Mouse (Mus musculus) forebrain, embryonic 16.5 days (tissue): ENCODE measurements around the gene Tlr2. TPM values are rescaled to one million over a fixed set of nuclear protein-coding genes. Genes with fewer than 3 reads are reported as not detected.

ENCODE experiments used
- ATAC-seq: fragments of 200-750 bp; cut with Nextera tagmentation; 2 replicates; pipeline ENCODE4 v1.8.0; 2017; ENCODE audit warnings: mild to moderate bottlenecking, moderate library complexity
- H3K27ac ChIP-seq: fragments of 300-500 bp; sonication (generic); 2 replicates; pipeline ENCODE4 v1.5.1; 2014; ENCODE audit warnings: low read length, control low read depth
- H3K27me3 ChIP-seq: fragments of 300-500 bp; sonication (generic); replicated peaks from 2 replicates; pipeline ENCODE4 v1.6.1; 2014; ENCODE audit warnings: low read length; ENCODE audit not compliant: control insufficient read depth, insufficient read depth
- H3K36me3 ChIP-seq: fragments of 300-500 bp; sonication (generic); 2 replicates; pipeline ENCODE4 v1.6.1; 2014; ENCODE audit not compliant: control insufficient read depth, insufficient read depth
- H3K4me1 ChIP-seq: fragments of 300-500 bp; sonication (generic); replicated peaks from 2 replicates; pipeline ENCODE4 v1.6.1; 2014; ENCODE audit warnings: low read length; ENCODE audit not compliant: control insufficient read depth, insufficient read depth
- H3K4me2 ChIP-seq: fragments of 300-500 bp; sonication (generic); 2 replicates; pipeline ENCODE4 v1.6.1; 2014; ENCODE audit warnings: mild to moderate bottlenecking, low read length, control low read depth
- H3K4me3 ChIP-seq: fragments of 300-500 bp; sonication (generic); replicated peaks from 2 replicates; pipeline ENCODE4 v1.5.1; 2014; ENCODE audit warnings: mild to moderate bottlenecking, low read length, control low read depth
- H3K9ac ChIP-seq: fragments of 300-500 bp; sonication (generic); replicated peaks from 2 replicates; pipeline ENCODE4 v1.6.1; 2014; ENCODE audit warnings: low read depth, low read length, control low read depth
- H3K9me3 ChIP-seq: fragments of 300-500 bp; sonication (generic); 2 replicates; pipeline ENCODE4 v1.6.1; 2016; ENCODE audit warnings: low read length; ENCODE audit not compliant: control insufficient read depth
- WGBS: fragments of 180-500 bp; shearing (Covaris S2); extraction: QIAGEN DNeasy Blood & Tissue Kit; methylation state at CpG from one replicate; pipeline ENCODE4 v1.1.7; 2014; 5-methylcytosine and 5-hydroxymethylcytosine counted together
- polyA plus RNA-seq: library from polyadenylated mRNA; unstranded; fragments of >200 nt; fragmentation: Nextera tagmentation; extraction: Ambion mirVana; gene quantifications from 2 replicates; pipeline ENCODE4 v1.2.1, GENCODE M21; 2015

The Tlr2 gene
- polyA plus RNA-seq, 1 experiment from 2014 or later: 0.84 TPM

DNA sequence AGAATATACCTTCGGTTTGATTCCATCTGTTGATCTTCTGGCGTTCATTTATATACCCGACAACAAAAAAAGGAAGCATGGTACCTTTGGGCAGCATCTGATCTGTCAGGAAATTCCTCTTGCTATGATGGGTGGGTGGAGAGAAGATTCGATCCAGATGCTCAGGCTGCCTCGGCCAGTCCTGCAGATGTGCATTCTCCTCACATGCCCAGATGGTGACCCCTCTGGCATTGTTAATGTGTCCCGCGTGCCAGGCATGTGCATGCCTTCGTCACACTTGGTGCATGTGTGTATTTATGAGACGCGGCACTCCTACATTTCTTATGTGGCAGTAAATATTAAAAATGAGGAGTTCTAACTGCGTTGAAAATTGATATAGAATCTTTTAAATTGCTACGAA lies 33.1 kb downstream of the Tlr2 start:
- 86% methylated on average over 12 of the region's 12 CpGs for WGBS
- no peaks in the 10 kb centered on the region for H3K36me3 ChIP-seq
- no peak for ATAC-seq
- H3K4me2 ChIP-seq: no peak overlapping the region
- no peaks in the 10 kb centered on the region for H3K9me3 ChIP-seq
- H3K4me3 ChIP-seq: no peak overlapping the region
- H3K9ac ChIP-seq: no peak overlapping the region
- no peaks in the 10 kb centered on the region for H3K4me1 ChIP-seq
- H3K27ac ChIP-seq: no peak overlapping the region
- no peaks in the 10 kb centered on the region for H3K27me3 ChIP-seq

- H3K9me3 ChIP-seq: no peaks in the 10 kb centered on the region
- H3K4me3 ChIP-seq: no peak overlapping the region
- no peaks in the 10 kb centered on the region for H3K27me3 ChIP-seq
- H3K4me1 ChIP-seq: no peaks in the 10 kb centered on the region
- ATAC-seq: no peak
- H3K36me3 ChIP-seq: no peaks in the 10 kb centered on the region
- WGBS: 95% methylated on average over 4 of the region's 4 CpGs
- no peak overlapping the region for H3K4me2 ChIP-seq
- H3K27ac ChIP-seq: no peak overlapping the region
- no peak overlapping the region for H3K9ac ChIP-seq
Measured at GRCm38 (mm10) chr3:83801649-83802155, 39.9 kb downstream of the Tlr2 start.

GRCm38 (mm10) chr3:83799486-83799885 lies 42.1 kb downstream of the Tlr2 start:
- Histone ChIP-seq H3K4me2 (no peak overlapping the region), H3K27me3 (no peaks in the 10 kb centered on the region), H3K9me3 (no peaks in the 10 kb centered on the region), H3K4me3 (no peak overlapping the region), H3K27ac (no peak overlapping the region), H3K9ac (no peak overlapping the region), H3K36me3 (no peaks in the 10 kb centered on the region), H3K4me1 (no peaks in the 10 kb centered on the region)
- WGBS: 96% methylated on average over 7 of the region's 7 CpGs
- ATAC-seq: no peak

GRCm38 (mm10) chr3:83797828-83798227 lies 43.7 kb downstream of the Tlr2 start:
- Histone ChIP-seq H3K36me3 (no peaks in the 10 kb centered on the region), H3K4me2 (no peak overlapping the region), H3K27ac (no peak overlapping the region), H3K9ac (no peak overlapping the region), H3K4me3 (no peak overlapping the region), H3K4me1 (no peaks in the 10 kb centered on the region), H3K27me3 (no peaks in the 10 kb centered on the region), H3K9me3 (no peaks in the 10 kb centered on the region)
- 7% methylated on average over 10 of the region's 10 CpGs for WGBS
- peak; percentile 79 for ATAC-seq

- Histone ChIP-seq H3K9ac (no peak overlapping the region), H3K27ac (no peak overlapping the region), H3K4me1 (no peaks in the 10 kb centered on the region), H3K36me3 (no peaks in the 10 kb centered on the region), H3K4me3 (no peak overlapping the region), H3K27me3 (no peaks in the 10 kb centered on the region), H3K4me2 (no peak overlapping the region), H3K9me3 (no peaks in the 10 kb centered on the region)
- WGBS: 75% methylated on average over 6 of the region's 6 CpGs
- ATAC-seq: no peak
Measured at GRCm38 (mm10) chr3:83797098-83797497, 44.5 kb downstream of the Tlr2 start.

DNA sequence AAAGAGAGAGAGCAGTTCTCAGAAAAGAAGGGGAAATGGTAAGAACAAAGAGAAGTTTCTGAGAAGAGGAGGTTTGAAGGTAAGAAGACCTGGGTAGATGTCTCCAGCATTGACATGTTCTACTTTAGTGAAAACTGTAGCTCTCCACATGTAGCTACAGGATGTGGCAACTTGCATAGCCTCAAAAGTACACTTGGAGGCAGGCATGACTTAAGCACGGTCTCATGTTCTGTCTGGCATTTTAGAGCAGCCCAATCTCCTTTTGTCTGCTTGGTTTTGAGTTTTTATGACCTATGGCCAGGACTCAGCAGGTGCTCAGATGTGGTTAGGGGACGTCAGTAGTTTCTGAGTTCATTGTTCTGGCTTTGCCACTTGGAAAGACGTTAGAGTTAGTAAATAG lies 50.1 kb downstream of the Tlr2 start:
- no peaks in the 10 kb centered on the region for H3K9me3 ChIP-seq
- WGBS: 54% methylated on average over 3 of the region's 3 CpGs
- no peak for ATAC-seq
- H3K9ac ChIP-seq: no peak overlapping the region
- no peak overlapping the region for H3K4me3 ChIP-seq
- no peaks in the 10 kb centered on the region for H3K36me3 ChIP-seq
- H3K27ac ChIP-seq: no peak overlapping the region
- H3K27me3 ChIP-seq: 0 out of 2 replicates have a peak, but pooled peaks cover 3% of the 10 kb centered on the region
- no peak overlapping the region for H3K4me2 ChIP-seq
- no peaks in the 10 kb centered on the region for H3K4me1 ChIP-seq

DNA sequence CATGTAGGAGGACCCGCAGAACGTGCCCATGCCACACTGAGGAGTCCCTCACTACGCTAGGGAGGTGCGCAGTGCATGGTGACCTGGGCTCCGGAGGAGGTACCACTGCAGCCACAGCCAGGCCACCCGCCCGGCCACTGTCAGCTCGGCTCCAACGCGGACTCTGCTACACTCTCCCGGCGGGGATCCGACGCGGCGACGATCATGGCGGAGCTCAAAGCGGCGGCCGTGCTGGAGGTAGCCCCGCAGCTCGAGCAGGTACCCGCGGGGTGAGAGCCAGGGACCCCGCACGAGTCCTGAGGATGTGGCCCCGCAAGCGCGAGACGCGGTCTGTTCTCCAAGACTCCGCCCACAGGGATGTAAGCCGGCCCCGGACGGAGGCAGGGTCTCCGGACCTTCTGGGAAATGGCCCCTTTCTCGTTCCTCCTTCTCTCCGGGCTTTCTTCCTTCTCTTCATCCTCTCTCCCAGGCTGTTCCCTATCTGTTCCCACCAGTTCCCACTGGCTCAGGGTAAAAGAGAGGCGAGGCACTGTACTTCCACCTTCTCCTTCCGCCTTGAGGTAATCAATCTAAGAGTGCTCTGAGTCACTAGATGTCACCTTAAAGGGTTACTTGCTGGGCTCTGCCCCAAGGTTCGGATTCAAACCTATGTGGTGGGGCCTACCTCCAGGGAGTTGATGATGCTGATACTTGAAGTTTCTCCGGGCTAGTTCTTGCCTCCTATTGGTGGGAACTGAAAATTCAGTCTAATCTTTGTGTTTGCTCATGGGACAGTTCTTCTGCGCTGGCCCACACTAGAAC lies 51.7 kb downstream of the Tlr2 start:
- no peaks in the 10 kb centered on the region for H3K4me1 ChIP-seq
- H3K9me3 ChIP-seq: no peaks in the 10 kb centered on the region
- H3K4me3 ChIP-seq: peak overlapping the region; percentile 55
- no peaks in the 10 kb centered on the region for H3K36me3 ChIP-seq
- no peak overlapping the region for H3K27ac ChIP-seq
- peak overlapping the region; percentile 85 for H3K4me2 ChIP-seq
- peak overlapping the region; percentile 70 for H3K9ac ChIP-seq
- 2% methylated on average over 44 of the region's 44 CpGs for WGBS
- peak; percentile 77 for ATAC-seq
- H3K27me3 ChIP-seq: 0 out of 2 replicates have a peak, but pooled peaks cover 3% of the 10 kb centered on the region

DNA sequence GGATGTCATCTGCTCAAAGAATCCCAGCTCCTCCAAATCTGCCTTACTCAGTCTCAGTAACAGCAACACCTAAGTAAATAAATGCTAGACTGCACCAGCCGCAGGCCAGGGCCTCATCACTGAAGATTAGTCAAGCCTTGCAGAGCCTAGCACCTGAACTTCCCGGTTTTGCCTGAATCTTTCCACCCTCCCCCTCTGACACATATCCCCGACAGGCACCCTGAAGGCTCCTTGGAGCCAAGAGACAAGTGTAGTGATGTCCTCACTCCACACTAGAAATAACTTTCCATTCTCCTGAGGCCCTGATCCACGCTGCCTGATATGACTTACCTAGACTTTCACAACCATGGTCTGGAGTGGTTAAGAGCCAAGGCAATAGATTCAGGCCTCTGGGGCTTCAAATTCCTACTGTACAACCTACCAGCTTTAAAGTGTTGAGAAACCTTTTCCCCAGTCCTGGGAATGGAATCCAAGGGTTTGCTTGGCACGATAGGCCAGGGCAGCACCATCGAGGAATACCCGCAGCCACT lies 53.7 kb downstream of the Tlr2 start:
- no peaks in the 10 kb centered on the region for H3K36me3 ChIP-seq
- no peak overlapping the region for H3K4me3 ChIP-seq
- H3K4me1 ChIP-seq: peaks cover 6% of the 10 kb centered on the region; the same call in 1 of the 2 replicates
- no peaks in the 10 kb centered on the region for H3K9me3 ChIP-seq
- no peak overlapping the region for H3K4me2 ChIP-seq
- H3K27ac ChIP-seq: no peak overlapping the region
- H3K9ac ChIP-seq: no peak overlapping the region
- 0 out of 2 replicates have a peak, but pooled peaks cover 3% of the 10 kb centered on the region for H3K27me3 ChIP-seq
- ATAC-seq: no peak
- WGBS: 89% methylated on average over 7 of the region's 7 CpGs

DNA sequence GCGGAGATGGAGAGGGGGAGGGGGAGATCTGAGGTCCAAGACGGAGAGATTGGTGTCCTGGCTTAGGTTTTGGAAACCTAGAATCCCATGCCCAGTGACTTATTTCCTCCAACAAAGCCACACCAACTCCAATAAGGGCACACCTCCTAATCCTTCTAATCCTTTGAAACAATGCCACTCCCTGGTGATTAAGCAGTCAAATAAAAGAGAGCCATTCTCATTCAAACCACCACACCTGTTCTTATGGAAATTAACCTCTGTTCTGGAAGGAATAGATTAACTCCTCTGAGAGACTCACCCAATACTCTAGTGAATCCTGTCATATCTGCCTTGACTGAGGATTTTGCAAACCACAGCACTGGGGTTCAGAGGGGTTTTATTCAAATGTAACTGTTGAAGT lies 54.5 kb downstream of the Tlr2 start:
- no peak for ATAC-seq
- peaks cover 6% of the 10 kb centered on the region; the same call in 1 of the 2 replicates for H3K4me1 ChIP-seq
- H3K27ac ChIP-seq: no peak overlapping the region
- WGBS: 36% methylated on average over 2 of the region's 2 CpGs
- H3K4me3 ChIP-seq: no peak overlapping the region
- no peaks in the 10 kb centered on the region for H3K9me3 ChIP-seq
- 0 out of 2 replicates have a peak, but pooled peaks cover 3% of the 10 kb centered on the region for H3K27me3 ChIP-seq
- no peaks in the 10 kb centered on the region for H3K36me3 ChIP-seq
- no peak overlapping the region for H3K9ac ChIP-seq
- H3K4me2 ChIP-seq: no peak overlapping the region
